Mouse (Mus musculus) limb, embryonic 10.5 days (tissue): Measurements from ENCODE around the gene Ttll11. TPM values are rescaled to one million over a fixed set of nuclear protein-coding genes. Genes with fewer than 3 reads are reported as not detected.
A peak's percentile ranks its signal among the peaks of the same experiment; 100 is the strongest.

Source experiments
- DNase-seq: peaks from one replicate; pipeline ENCODE4 v3.0.0-alpha.2; 2017; ENCODE audit warnings: low spot score
- H3K27ac ChIP-seq: fragments of 300-500 bp; sonication (generic); 2 replicates; pipeline ENCODE4 v1.5.1; 2016; ENCODE audit warnings: mild to moderate bottlenecking
- H3K27me3 ChIP-seq: fragments of 300-500 bp; sonication (generic); 2 replicates; pipeline ENCODE4 v1.6.1; 2016; ENCODE audit warnings: low read depth, mild to moderate bottlenecking; ENCODE audit not compliant: poor library complexity, severe bottlenecking
- H3K36me3 ChIP-seq: fragments of 300-500 bp; sonication (generic); 2 replicates; pipeline ENCODE4 v1.6.1; 2016; ENCODE audit warnings: mild to moderate bottlenecking, moderate library complexity
- H3K4me1 ChIP-seq: fragments of 300-500 bp; sonication (generic); 2 replicates; pipeline ENCODE4 v1.6.1; 2016
- H3K4me3 ChIP-seq: fragments of 300-500 bp; sonication (generic); 2 replicates; pipeline ENCODE4 v1.5.1; 2016; ENCODE audit warnings: mild to moderate bottlenecking, moderate library complexity
- H3K9me3 ChIP-seq: fragments of 300-500 bp; sonication (generic); replicated peaks from 2 replicates; pipeline ENCODE4 v1.6.1; 2016; ENCODE audit warnings: mild to moderate bottlenecking
- WGBS: fragments of 180-500 bp; shearing (Covaris S2); methylation state at CpG from one replicate; pipeline ENCODE4 v1.1.7; 2016; 5-methylcytosine and 5-hydroxymethylcytosine counted together
- polyA plus RNA-seq: library from polyadenylated mRNA; unstranded; fragments of >200 nt; fragmentation: Nextera tagmentation; extraction: Ambion mirVana; gene quantifications from 2 replicates; pipeline ENCODE4 v1.2.1, GENCODE M21; 2016

Gene Ttll11
- polyA plus RNA-seq, result 0.65 TPM in 2 replicates

DNA sequence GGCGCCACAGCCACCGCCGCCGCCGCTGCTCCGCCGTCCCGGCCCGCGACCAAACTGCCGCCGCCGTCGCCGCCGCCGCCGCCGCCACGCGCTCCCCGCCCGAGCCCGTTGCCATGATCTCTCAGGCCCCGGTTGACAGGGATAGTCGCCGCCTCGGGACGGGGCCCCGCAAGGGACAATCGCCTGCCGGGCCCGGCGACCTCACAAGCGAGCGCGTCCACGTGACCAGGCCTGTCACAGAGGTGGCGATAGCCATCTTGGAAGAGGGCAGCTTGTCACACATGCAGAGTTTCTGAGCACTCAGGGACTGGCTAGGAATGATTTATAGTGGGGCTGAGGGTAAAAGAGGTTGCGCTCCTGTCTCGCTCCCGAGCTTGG is at the start of gene Ttll11:
Gene Ttll11, minus strand, starts transcription at position 270 of the 378 bp plus-strand sequence.
- Histone ChIP-seq H3K4me1 (peaks cover 24% of the 10 kb centered on the region), H3K27ac (peak within 1 kb of the TSS; percentile 82), H3K9me3 (no peaks in the 10 kb centered on the region), H3K27me3 (peaks cover 24% of the 10 kb centered on the region), H3K36me3 (no peaks in the 10 kb centered on the region), H3K4me3 (peak within 1 kb of the TSS; percentile 71)
- DNase-seq, result peak; percentile 97
- WGBS, result under 1% methylated on average over 42 of the region's 42 CpGs

- WGBS, result 61% methylated on average over 3 of the region's 3 CpGs
- no peaks in the 10 kb centered on the region for H3K36me3 ChIP-seq
- H3K4me1 ChIP-seq, result peaks cover 8% of the 10 kb centered on the region
- H3K27ac ChIP-seq, result no peak overlapping the region
- DNase-seq, result no peak
- H3K9me3 ChIP-seq, result no peaks in the 10 kb centered on the region
- no peak overlapping the region for H3K4me3 ChIP-seq
- H3K27me3 ChIP-seq, result peaks cover 27% of the 10 kb centered on the region; the same call in 1 of the 2 replicates
Measured at GRCm38 (mm10) chr2:36023291-36023690, 43.6 kb upstream of the Ttll11 start.

GRCm38 (mm10) chr2:36021385-36022159 is 41.9 kb upstream of the Ttll11 start:
- WGBS, result 11% methylated on average over 32 of the region's 32 CpGs
- peak; percentile 87 for DNase-seq
- Histone ChIP-seq H3K9me3 (no peaks in the 10 kb centered on the region), H3K4me1 (peaks cover 8% of the 10 kb centered on the region), H3K36me3 (no peaks in the 10 kb centered on the region), H3K27me3 (peaks cover 27% of the 10 kb centered on the region; the same call in 1 of the 2 replicates), H3K27ac (peak overlapping the region; percentile 46; the same call in 1 of the 2 replicates), H3K4me3 (peak overlapping the region; percentile 48)

DNA sequence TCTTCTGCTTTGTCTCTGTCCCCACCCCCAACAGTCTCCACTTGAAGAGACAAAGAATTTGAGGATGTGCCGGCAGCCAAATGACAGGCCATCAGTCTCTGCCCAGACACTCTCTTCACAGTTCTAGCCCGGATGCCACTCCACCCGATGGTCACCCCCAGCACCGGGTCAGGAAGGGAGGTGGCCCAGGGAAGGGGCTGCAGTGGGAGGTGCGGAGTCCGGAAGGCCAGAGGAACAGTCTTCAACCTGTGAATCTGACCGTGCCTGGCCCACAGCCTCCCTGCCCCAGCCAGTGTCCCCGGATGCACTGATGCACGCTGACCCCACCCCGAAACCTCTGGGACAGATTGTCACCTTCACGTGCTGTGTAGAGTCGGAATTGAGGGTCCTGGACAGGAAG is 33.3 kb upstream of the Ttll11 start:
- DNase-seq, result no peak
- Histone ChIP-seq H3K27ac (no peak overlapping the region), H3K4me3 (no peak overlapping the region), H3K27me3 (peaks cover 41% of the 10 kb centered on the region), H3K36me3 (no peaks in the 10 kb centered on the region), H3K9me3 (no peaks in the 10 kb centered on the region), H3K4me1 (peaks cover 12% of the 10 kb centered on the region)
- WGBS, result 64% methylated on average over 12 of the region's 12 CpGs

- under 1% methylated on average over 44 of the region's 44 CpGs for WGBS
- peak; percentile 60 for DNase-seq
- peak overlapping the region; percentile 62 for H3K4me3 ChIP-seq
- H3K27ac ChIP-seq, result peak overlapping the region; percentile 74
- H3K4me1 ChIP-seq, result peaks cover 12% of the 10 kb centered on the region
- peaks cover 41% of the 10 kb centered on the region for H3K27me3 ChIP-seq
- H3K9me3 ChIP-seq, result no peaks in the 10 kb centered on the region
- no peaks in the 10 kb centered on the region for H3K36me3 ChIP-seq
Measured at GRCm38 (mm10) chr2:36011331-36011825, 31.7 kb upstream of the Ttll11 start.

DNA sequence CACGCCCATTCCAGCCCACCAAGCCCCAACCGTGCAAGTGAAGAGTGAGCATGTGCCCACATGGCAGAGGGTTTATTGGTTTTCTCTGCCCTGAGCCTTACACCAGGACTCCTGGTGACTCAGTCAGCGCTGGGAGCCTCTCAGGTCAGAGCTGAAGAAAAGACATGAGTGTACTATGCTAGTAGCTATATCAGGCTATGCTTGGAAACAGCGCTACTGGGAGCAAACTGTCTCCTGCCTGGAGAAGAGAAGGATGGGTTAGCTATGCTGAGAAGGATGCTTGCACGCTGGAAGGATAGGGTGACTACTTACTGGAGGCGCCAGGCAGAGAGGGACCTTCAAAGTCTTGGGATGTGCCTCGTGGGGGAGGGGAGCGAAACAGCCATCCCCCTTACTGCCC is 30.9 kb upstream of the Ttll11 start:
- Histone ChIP-seq H3K27ac (no peak overlapping the region), H3K4me1 (peaks cover 12% of the 10 kb centered on the region), H3K27me3 (peaks cover 41% of the 10 kb centered on the region), H3K36me3 (no peaks in the 10 kb centered on the region), H3K9me3 (no peaks in the 10 kb centered on the region), H3K4me3 (peak overlapping the region; percentile 62; the same call in 1 of the 2 replicates)
- no peak for DNase-seq
- WGBS, result 39% methylated on average over 8 of the region's 8 CpGs

- no peak overlapping the region for H3K27ac ChIP-seq
- H3K9me3 ChIP-seq, result no peaks in the 10 kb centered on the region
- no peaks in the 10 kb centered on the region for H3K36me3 ChIP-seq
- H3K27me3 ChIP-seq, result peaks cover 45% of the 10 kb centered on the region
- 25% methylated on average over 4 of the region's 4 CpGs for WGBS
- no peak overlapping the region for H3K4me3 ChIP-seq
- peak; percentile 85 for DNase-seq
- peaks cover 13% of the 10 kb centered on the region for H3K4me1 ChIP-seq
Measured at GRCm38 (mm10) chr2:36009386-36009785, 29.7 kb upstream of the Ttll11 start.

DNA sequence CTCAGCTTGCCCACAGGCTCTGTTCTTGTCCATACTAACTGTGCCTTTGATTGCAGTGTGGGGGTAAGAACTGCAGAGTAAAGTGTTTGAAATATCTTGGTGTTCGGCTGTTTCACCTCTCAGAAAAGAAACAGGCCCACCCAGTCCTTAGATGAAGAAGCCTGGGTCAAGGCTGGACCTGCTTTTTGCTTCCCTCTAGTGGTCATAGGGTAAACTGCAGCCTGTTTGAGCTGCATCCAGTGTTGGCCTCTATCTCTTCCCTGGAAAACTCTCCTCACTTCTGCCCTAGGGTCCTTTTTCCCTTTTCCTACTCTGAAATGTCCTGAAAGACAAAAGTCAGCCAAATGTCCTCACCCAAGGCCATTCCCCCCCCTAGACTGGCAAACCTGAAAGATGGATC is 28.4 kb upstream of the Ttll11 start:
- Histone ChIP-seq H3K36me3 (no peaks in the 10 kb centered on the region), H3K9me3 (no peaks in the 10 kb centered on the region), H3K4me3 (no peak overlapping the region), H3K27me3 (peaks cover 52% of the 10 kb centered on the region), H3K4me1 (peaks cover 16% of the 10 kb centered on the region), H3K27ac (no peak overlapping the region)
- DNase-seq, result peak; percentile 68
- 38% methylated on average over 1 of the region's 1 CpGs for WGBS

DNA sequence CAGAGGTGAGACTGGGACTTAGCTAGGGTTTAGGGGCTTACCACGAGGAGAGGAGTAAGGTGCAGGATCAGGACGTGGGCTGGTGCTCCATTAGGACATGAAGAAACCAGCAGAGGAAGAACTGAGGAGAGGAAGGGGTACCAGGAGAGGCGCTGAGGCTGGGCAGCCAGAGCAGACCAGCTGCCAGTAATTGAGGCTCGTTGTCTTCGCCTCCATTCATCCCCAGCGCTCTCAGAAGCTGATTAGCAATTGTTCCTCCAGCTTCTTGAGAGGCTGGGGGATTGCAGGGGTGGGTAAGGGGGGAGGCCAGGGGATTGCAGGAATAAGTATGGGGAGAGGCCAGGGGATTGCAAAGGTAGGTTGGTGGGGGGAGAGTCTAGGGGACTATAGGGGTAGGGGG is 22.5 kb upstream of the Ttll11 start:
- H3K27ac ChIP-seq, result no peak overlapping the region
- no peak overlapping the region for H3K4me3 ChIP-seq
- H3K4me1 ChIP-seq, result peaks cover 4% of the 10 kb centered on the region; the same call in 1 of the 2 replicates
- H3K36me3 ChIP-seq, result no peaks in the 10 kb centered on the region
- no peaks in the 10 kb centered on the region for H3K9me3 ChIP-seq
- DNase-seq, result no peak
- 55% methylated on average over 6 of the region's 6 CpGs for WGBS
- H3K27me3 ChIP-seq, result peaks cover 24% of the 10 kb centered on the region

DNA sequence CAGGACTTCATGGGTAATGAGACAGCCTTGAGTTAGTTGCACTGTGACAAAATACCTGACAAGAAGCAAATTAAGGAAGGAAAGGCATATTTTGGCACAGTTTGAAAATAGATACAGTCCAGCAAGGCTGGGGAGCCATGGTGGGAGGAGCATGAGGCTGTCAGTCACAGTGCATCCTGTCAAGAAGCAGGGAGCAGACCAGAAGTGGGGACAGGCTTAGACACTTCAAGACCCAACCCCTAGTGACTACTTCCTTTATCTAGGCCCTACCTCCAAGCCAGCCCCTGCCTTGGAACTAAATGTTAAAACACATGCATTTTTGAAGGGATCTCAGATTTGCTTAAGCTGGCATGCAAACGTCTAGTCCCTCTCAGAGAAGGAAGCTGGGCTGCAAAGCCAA is 20.7 kb upstream of the Ttll11 start:
- H3K27ac ChIP-seq, result no peak overlapping the region
- peaks cover 4% of the 10 kb centered on the region; the same call in 1 of the 2 replicates for H3K4me1 ChIP-seq
- 71% methylated on average over 1 of the region's 1 CpGs for WGBS
- H3K4me3 ChIP-seq, result no peak overlapping the region
- no peaks in the 10 kb centered on the region for H3K36me3 ChIP-seq
- peaks cover 24% of the 10 kb centered on the region for H3K27me3 ChIP-seq
- no peaks in the 10 kb centered on the region for H3K9me3 ChIP-seq
- no peak for DNase-seq

DNA sequence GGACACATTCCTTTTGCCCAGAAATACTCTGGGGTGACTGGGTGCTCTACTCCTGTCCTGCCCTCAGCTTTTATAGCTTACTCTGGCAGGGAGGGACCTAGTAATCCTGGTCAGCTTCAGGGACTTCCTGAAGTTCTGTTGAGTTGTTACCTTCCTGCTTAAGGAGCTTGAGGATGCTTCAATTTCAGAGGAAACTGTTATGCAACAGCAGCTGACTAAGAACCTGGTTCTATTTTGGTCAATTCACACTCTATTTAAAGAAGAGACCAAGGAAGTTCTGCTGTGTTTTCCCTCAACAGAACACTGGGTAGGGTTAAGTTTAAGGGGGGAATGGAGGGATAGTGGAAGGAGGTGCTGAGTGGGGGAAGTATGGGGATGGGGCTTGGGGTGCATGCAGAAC is 19.5 kb upstream of the Ttll11 start:
- Histone ChIP-seq H3K27me3 (peaks cover 22% of the 10 kb centered on the region), H3K27ac (no peak overlapping the region), H3K9me3 (no peaks in the 10 kb centered on the region), H3K36me3 (no peaks in the 10 kb centered on the region), H3K4me3 (no peak overlapping the region), H3K4me1 (peaks cover under 1% of the 10 kb centered on the region; the same call in 1 of the 2 replicates)
- no peak for DNase-seq

GRCm38 (mm10) chr2:35998416-35998815 is 18.7 kb upstream of the Ttll11 start:
- no peaks in the 10 kb centered on the region for H3K36me3 ChIP-seq
- peaks cover 14% of the 10 kb centered on the region for H3K27me3 ChIP-seq
- H3K9me3 ChIP-seq, result no peaks in the 10 kb centered on the region
- no peak overlapping the region for H3K27ac ChIP-seq
- H3K4me3 ChIP-seq, result no peak overlapping the region
- WGBS, result 87% methylated on average over 5 of the region's 5 CpGs
- DNase-seq, result no peak
- H3K4me1 ChIP-seq, result no peaks in the 10 kb centered on the region

- Histone ChIP-seq H3K27me3 (peaks cover 7% of the 10 kb centered on the region; the same call in 1 of the 2 replicates), H3K4me3 (no peak overlapping the region), H3K36me3 (no peaks in the 10 kb centered on the region), H3K27ac (no peak overlapping the region), H3K4me1 (no peaks in the 10 kb centered on the region), H3K9me3 (no peaks in the 10 kb centered on the region)
- WGBS, result 73% methylated on average over 2 of the region's 2 CpGs
- no peak for DNase-seq
Measured at GRCm38 (mm10) chr2:35996753-35997152, 17.0 kb upstream of the Ttll11 start.
